Mouse (Mus musculus): ENCODE data around the gene Cfdp1.

GRCm38 (mm10) chr8:111802256-111802655 is 51.8 kb downstream of the Cfdp1 start:
- TF ChIP-seq TAL1 (IDR thresholded peaks at IDR 0.05; ENCODE audit: low read length) = no peak
- TF ChIP-seq GATA1 (IDR thresholded peaks at IDR 0.05; ENCODE audit: low read length) = no peak
